Mouse (Mus musculus): ENCODE results near the gene Cited1.
"Not testable (repeated sequence)": the region's sequence is repeated elsewhere in the genome, so short reads cannot be mapped to it uniquely, and the experiment has no call there.

Gene Cited1

GRCm38 (mm10) chrX:102251937-102252860 is at the start of gene Cited1:
Gene Cited1 (minus strand): TSS chrX:102252181.
- peak; percentile 91 for DNase-seq

GRCm38 (mm10) chrX:102284889-102285288 is 32.9 kb upstream of the Cited1 start:
- DNase-seq: no peak

- peak; percentile 45 for DNase-seq
These were observed 10.8 kb upstream of the Cited1 start for GRCm38 (mm10) chrX:102262620-102263345.

GRCm38 (mm10) chrX:102259772-102260171 is 7.8 kb upstream of the Cited1 start:
- peak; percentile 33 for DNase-seq

- DNase-seq: no peak
These were observed 1.9 kb upstream of the Cited1 start for GRCm38 (mm10) chrX:102253892-102254291.

DNA sequence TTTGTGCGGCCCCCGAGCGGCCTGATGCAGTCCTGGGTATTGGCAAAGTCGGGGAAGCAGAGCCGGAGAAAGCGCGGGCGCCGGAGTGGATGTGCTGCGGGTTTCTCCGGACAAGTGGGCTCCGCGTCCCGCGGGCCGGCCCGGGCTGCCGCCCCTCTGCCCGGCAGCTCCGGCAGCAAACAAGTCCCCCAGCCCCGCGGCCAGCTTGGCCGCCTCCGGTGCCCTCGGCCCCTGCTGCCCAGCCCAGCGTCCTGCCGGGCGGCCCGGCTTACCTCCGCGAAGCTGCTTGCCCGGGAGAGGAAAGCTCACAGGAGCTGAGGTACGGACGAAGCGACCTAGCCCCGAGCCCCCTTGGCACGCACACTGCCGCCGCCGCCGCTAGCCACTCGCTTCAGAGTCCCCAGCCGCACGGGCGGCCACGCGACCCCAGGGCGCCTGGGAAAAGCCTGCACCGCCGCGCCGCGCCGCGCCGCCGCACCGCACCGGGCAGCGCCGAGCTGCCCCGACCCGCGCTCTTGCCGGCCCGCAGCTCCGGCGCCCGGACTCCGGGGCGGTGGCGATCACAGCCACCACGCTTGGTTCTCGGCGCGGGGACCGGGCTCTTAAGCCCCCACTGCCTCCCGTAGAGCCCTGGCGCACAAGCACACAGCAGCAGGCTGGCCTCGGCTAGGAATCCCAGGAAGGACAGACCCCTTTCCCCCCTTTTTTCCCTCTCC is 602 bp downstream of the Cited1 start:
- no peak for DNase-seq

DNA sequence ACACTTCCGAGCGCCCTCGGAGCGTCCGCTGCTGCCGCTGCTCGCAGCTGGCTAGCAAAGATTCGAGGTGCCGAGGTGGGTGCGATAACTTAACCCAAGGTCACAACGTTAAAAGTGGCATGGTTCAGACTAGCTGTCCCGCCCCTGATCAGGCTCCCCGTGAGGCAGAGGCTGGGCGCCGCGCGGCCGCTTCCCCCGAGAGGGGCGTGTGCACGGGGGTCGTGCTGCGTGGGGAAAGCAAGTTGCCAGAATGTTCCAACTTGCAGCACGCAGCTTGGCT is 1.1 kb downstream of the Cited1 start:
- no peak for DNase-seq

- DNase-seq: no peak
These were observed 1.7 kb downstream of the Cited1 start for GRCm38 (mm10) chrX:102250150-102250890.

DNA sequence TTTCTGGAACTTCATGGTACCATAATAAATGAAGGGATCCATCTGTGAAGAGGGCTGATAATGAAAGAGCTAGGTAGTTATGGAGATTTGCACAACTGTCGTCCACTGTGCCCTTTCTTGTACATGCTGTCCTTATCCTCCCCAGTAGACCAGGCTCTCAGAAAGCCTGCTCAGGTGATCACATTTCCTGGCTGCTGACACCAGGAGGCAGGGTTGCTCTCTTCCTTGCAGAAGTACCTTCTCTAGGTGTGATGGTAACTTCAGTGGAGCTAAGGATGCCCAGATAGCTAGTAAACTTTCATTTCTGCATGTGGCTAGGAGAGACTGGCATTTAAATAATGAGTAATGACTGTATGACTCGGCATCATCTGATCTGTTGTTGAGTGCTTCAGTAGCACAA is 7.6 kb downstream of the Cited1 start:
- no peak for DNase-seq

DNA sequence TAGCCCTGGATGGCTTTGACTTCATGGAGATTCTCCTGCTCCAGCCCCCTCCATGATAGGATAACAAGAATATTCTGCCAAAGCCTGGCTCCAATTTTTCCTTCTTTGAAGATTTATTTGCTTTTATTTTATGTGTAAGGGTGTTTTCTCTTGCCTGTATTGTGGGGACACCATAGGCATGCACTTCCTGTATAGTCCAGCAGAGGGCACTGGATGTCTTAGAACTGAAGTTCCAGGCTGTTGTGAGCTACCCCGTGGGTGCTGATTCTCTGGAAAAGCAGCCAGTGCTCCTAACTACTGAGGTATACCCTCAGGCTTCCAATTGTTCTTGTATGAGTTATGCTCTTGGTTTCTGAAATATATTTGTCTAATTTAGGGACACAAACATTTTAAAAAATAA is 32.9 kb downstream of the Cited1 start:
- no peak for DNase-seq

DNA sequence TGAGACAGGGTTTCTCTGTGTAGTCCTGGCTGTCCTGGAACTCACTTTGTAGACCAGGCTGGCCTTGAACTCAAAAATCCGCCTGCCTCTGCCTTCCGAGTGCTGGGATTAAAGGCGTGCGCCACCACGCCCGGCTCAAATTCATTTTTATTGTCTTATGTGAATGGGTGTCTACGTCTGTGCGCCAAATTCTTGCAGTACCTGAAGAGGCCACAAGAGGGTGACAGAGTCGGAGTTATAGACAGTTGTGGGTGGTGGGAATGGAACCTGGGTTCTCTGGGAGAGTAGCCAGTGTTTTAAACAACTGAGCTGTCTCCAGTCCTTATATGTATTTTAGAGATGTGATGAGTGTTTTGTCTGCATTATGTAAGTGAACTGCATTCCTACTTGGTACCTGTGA is 36.6 kb downstream of the Cited1 start:
- DNase-seq: not testable (repeated sequence)

Measured in heart, adult 11 months (tissue).